Mouse (Mus musculus): ENCODE measurements at regions not wholly inside any gene's neighbourhood (a gene's known extent, or its start where the extent isn't known, plus 50 kb on each side); places are given as distances from the start of the nearest gene placed in this dataset.

- TF ChIP-seq EP300 (IDR thresholded peaks at IDR 0.05; ENCODE audit: low read length) (no peak), POLR2A (IDR thresholded peaks at IDR 0.05; ENCODE audit: low read depth, low read length) (no peak), CTCF (conservative IDR thresholded peaks at IDR 0.05 in 1 of 2, IDR thresholded peaks at IDR 0.05 in 1 of 2; ENCODE audit: low read depth in 2 of 2, low read length in 2 of 2) (no peak), TCF12 (IDR thresholded peaks at IDR 0.05; ENCODE audit: low read depth, low read length) (no peak), ZMIZ1 (IDR thresholded peaks at IDR 0.05; ENCODE audit: low read depth, low read length) (no peak), CHD2 (IDR thresholded peaks at IDR 0.05; ENCODE audit: low read length) (no peak)
These were observed 101.9 kb downstream of the Cxcl12 start for GRCm38 (mm10) chr6:117270261-117270660.
